Mouse (Mus musculus): ENCODE measurements around the gene Rab5if.

- no peak for TF ChIP-seq USF1 (IDR thresholded peaks at IDR 0.05; ENCODE audit: low read depth)
- no peak for TF ChIP-seq POLR2A (IDR thresholded peaks at IDR 0.05; ENCODE audit: insufficient read length, low read depth)
- no peak for TF ChIP-seq TCF12 (IDR thresholded peaks at IDR 0.05; ENCODE audit: insufficient read depth, poor library complexity, severe bottlenecking)
- no peak for TF ChIP-seq MYOG (IDR thresholded peaks at IDR 0.05; ENCODE audit: control insufficient read depth in 1 of 3, insufficient read depth in 1 of 3, insufficient read length in 2 of 3, low read depth in 2 of 3)
- 0 out of 2 replicates have a peak, but pooled peaks have one; percentile 47 for TF ChIP-seq CEBPB (IDR thresholded peaks at IDR 0.05; ENCODE audit: insufficient read depth, poor library complexity, severe bottlenecking)
- TF ChIP-seq E2F4 (IDR thresholded peaks at IDR 0.05; ENCODE audit: insufficient read depth) = no peak
- TF ChIP-seq MYOD1 (IDR thresholded peaks at IDR 0.05; ENCODE audit: control insufficient read depth in 1 of 3, insufficient read length in 2 of 3, low read depth in 2 of 3) = no peak
- no peak for TF ChIP-seq POLR2AphosphoS2 (IDR thresholded peaks at IDR 0.05; ENCODE audit: insufficient read length, low read depth)
- TF ChIP-seq MAX (IDR thresholded peaks at IDR 0.05; ENCODE audit: low read depth) = no peak
- peak; percentile 75 for TF ChIP-seq SRF (IDR thresholded peaks at IDR 0.05; ENCODE audit: control insufficient read depth, insufficient read length, low read depth)
- TF ChIP-seq REST (IDR thresholded peaks at IDR 0.05; ENCODE audit: insufficient read depth, insufficient read length) = no peak
- no peak for TF ChIP-seq TCF3 (IDR thresholded peaks at IDR 0.05; ENCODE audit: insufficient read length, low read depth)
Observed at GRCm38 (mm10) chr2:156863487-156864160, 696 bp downstream of the Rab5if start.

Data from myocyte (in vitro differentiated cells).